Mouse (Mus musculus) erythroblast, embryonic 14.5 days (primary cell): Measurements from ENCODE around the gene Litaf. TPM values are rescaled to one million over a fixed set of nuclear protein-coding genes. Genes with fewer than 3 reads are reported as not detected.
"Not testable (repeated sequence)": the region's sequence is repeated elsewhere in the genome, so short reads cannot be mapped to it uniquely, and the experiment has no call there.

Experiments
- H3K27me3 ChIP-seq: 2 replicates; pipeline ENCODE4 v1.6.1; 2012; ENCODE audit warnings: inconsistent platforms; ENCODE audit not compliant: control insufficient read depth
- H3K36me3 ChIP-seq: 2 replicates; pipeline ENCODE4 v1.6.1; 2012; ENCODE audit warnings: mild to moderate bottlenecking, inconsistent platforms; ENCODE audit not compliant: control insufficient read depth
- H3K4me1 ChIP-seq: 2 replicates; pipeline ENCODE4 v1.6.1; 2012; ENCODE audit warnings: inconsistent platforms; ENCODE audit not compliant: control insufficient read depth
- H3K4me3 ChIP-seq: replicated peaks from 2 replicates; pipeline ENCODE3; 2012; ENCODE audit warnings: moderate library complexity, mild to moderate bottlenecking, inconsistent platforms
- H3K9me3 ChIP-seq: 2 replicates; pipeline ENCODE4 v1.6.1; 2012; ENCODE audit warnings: low read length, inconsistent platforms, mixed read lengths; ENCODE audit not compliant: control insufficient read depth
- GATA1 ChIP-seq: IDR thresholded peaks from 2 replicates; pipeline ENCODE4 v1.6.1; 2012; ENCODE audit warnings: low read length, inconsistent platforms, mixed read lengths
- TAL1 ChIP-seq: IDR thresholded peaks from 3 replicates; pipeline ENCODE4 v1.6.1; 2012; ENCODE audit warnings: low read length, inconsistent platforms, mixed read lengths
- polyA plus RNA-seq: library from polyadenylated mRNA; stranded (reverse); fragments of >175 nt; gene quantifications from 2 replicates; pipeline ENCODE4 v1.2.3, GENCODE M21; 2012

The Litaf gene
- polyA plus RNA-seq, 1 experiment = 1.1 TPM

- Histone ChIP-seq H3K27me3 (no peaks in the 10 kb centered on the region), H3K4me3 (no peak overlapping the region), H3K36me3 (no peaks in the 10 kb centered on the region), H3K9me3 (no peaks in the 10 kb centered on the region), H3K4me1 (no peaks in the 10 kb centered on the region)
- TF ChIP-seq GATA1 (no peak), TAL1 (no peak)
Observed at GRCm38 (mm10) chr16:11017807-11018595, 48.0 kb downstream of the Litaf start.

DNA sequence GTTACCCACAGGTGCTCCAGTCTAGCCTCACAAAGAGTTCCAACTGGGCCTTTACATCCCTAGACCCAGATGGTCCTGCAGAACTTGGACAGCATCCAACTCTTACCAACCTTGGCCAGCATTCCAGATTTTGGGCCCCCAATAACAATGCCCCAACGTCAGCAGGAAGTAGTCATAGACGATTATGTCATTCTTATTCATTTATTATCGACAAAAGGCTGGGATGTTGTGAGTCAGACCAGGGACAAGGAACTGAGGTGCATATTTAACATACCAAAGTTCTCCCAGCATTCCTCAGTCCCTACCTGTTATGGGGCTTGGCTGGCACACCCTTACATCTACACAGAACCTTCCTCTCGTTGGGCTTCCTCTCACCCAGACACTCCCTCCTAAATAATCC is 49.6 kb downstream of the Litaf start:
- no peak for TF ChIP-seq GATA1
- TF ChIP-seq TAL1 = no peak
- no peaks in the 10 kb centered on the region for H3K27me3 ChIP-seq
- no peaks in the 10 kb centered on the region for H3K4me1 ChIP-seq
- no peaks in the 10 kb centered on the region for H3K9me3 ChIP-seq
- no peaks in the 10 kb centered on the region for H3K36me3 ChIP-seq
- no peak overlapping the region for H3K4me3 ChIP-seq

- no peak for TF ChIP-seq TAL1
- Histone ChIP-seq H3K4me1 (no peaks in the 10 kb centered on the region), H3K36me3 (no peaks in the 10 kb centered on the region), H3K4me3 (no peak overlapping the region), H3K9me3 (no peaks in the 10 kb centered on the region), H3K27me3 (no peaks in the 10 kb centered on the region)
Observed at GRCm38 (mm10) chr16:11014407-11014806, 51.5 kb downstream of the Litaf start.

GRCm38 (mm10) chr16:11013464-11014147 is 52.4 kb downstream of the Litaf start:
- not testable (repeated sequence) for H3K4me3 ChIP-seq, H3K27me3 ChIP-seq, H3K9me3 ChIP-seq, H3K4me1 ChIP-seq, H3K36me3 ChIP-seq

DNA sequence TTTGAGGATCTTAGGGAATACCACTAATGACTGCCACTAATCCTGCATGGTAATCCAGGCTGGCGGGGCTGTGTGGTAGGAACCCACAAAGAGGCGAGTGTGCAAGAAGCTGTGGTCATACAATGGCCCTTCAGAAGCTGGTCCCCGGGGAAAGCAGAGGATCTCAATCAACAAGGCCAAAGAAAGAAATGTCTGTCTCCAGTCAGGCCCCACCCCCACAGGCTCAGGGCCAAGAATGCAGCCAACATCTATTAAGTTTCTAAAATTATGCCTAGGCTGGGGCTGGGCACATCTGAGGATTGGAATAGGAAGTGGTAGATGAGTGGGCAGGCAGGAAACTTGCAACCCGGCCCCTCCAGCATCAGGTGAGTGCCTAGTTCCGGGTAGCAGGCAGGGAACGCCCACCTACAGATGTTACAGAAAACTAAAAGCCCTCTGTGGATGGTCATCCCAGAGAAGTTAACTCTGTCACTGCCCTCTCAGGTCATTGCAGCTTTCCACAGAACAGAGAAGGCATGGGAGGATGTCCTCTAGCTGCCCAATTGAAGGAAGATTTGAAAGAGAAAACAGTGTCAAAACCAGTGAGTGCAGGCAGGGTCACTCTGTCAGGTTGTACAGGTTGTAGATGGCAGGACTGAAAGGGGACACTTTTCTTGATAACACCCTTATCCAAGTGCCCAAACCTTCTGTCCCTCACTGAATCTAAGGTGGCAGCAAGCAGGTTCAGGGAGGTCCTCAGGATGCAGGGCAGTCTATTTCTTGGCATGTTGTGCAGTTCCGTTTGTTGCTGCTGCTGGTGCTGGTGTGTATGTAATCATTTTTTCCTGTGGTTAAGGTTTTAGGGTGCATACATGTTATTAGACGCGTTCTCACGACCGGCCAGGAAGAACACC is 53.1 kb downstream of the Litaf start:
- TF ChIP-seq TAL1 (no peak), GATA1 (no peak)
- no peaks in the 10 kb centered on the region for H3K36me3 ChIP-seq
- H3K4me1 ChIP-seq = peaks cover 7% of the 10 kb centered on the region
- H3K27me3 ChIP-seq = no peaks in the 10 kb centered on the region
- H3K9me3 ChIP-seq = no peaks in the 10 kb centered on the region
- H3K4me3 ChIP-seq = no peak overlapping the region

GRCm38 (mm10) chr16:11011939-11012338 is 54.0 kb downstream of the Litaf start:
- Histone ChIP-seq H3K27me3 (no peaks in the 10 kb centered on the region), H3K4me3 (no peak overlapping the region), H3K36me3 (no peaks in the 10 kb centered on the region), H3K9me3 (no peaks in the 10 kb centered on the region), H3K4me1 (peaks cover 7% of the 10 kb centered on the region)
- TF ChIP-seq GATA1 (no peak), TAL1 (no peak)

- Histone ChIP-seq H3K4me1 (peaks cover 7% of the 10 kb centered on the region), H3K36me3 (no peaks in the 10 kb centered on the region), H3K4me3 (no peak overlapping the region), H3K27me3 (no peaks in the 10 kb centered on the region), H3K9me3 (no peaks in the 10 kb centered on the region)
- TF ChIP-seq GATA1 (no peak), TAL1 (no peak)
Observed at GRCm38 (mm10) chr16:11011206-11011605, 54.8 kb downstream of the Litaf start.

DNA sequence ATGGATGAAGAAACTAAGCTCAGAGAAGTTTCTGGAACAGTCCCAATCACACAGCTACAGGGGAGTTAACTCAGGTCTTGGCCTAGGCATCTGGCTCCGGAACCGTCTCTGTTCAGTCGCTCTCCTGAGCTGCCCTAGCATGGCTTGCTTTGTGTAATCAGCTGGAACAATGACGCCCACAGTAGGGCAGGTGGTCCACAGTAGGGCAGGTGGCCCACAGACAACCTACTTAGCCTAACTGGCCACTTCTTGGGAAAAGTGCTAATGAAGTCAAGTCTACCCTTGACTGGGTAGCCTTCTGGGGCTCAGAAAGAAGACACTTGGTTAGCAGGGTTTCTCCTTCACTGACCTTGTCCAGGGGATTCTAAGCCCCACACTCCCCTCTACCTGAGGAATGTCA is 55.7 kb downstream of the Litaf start:
- H3K4me1 ChIP-seq = peaks cover 7% of the 10 kb centered on the region
- H3K4me3 ChIP-seq = no peak overlapping the region
- no peak for TF ChIP-seq GATA1
- TF ChIP-seq TAL1 = no peak
- H3K27me3 ChIP-seq = no peaks in the 10 kb centered on the region
- H3K36me3 ChIP-seq = no peaks in the 10 kb centered on the region
- no peaks in the 10 kb centered on the region for H3K9me3 ChIP-seq
